ENCODE assay signal across 22 mouse cellular contexts in genomic region chr19:6240136-6240535, GRCm38 (mm10). TPM values are rescaled to one million over a fixed set of nuclear protein-coding genes. Genes with fewer than 3 reads are reported as not detected.
DNase-seq lines count a peak whose midpoint lies in the region; ATAC-seq and TF ChIP-seq lines count a peak whose summit lies in the region.
"Had no signal": no experiment of that assay in that cellular context is flagged by ENCODE, and none has a peak within 500 bp of the region (broad histone marks: within the 10 kb centered on the region; RNA-seq: fewer than 3 reads in every experiment).

No protein-coding gene starts in this region.

- no peak overlapping the region for H3K9ac ChIP-seq in stomach, postnatal 0 days (ENCODE audit: low read length)
- no peak overlapping the region for H3K9ac ChIP-seq in lung, postnatal 0 days (replicated peaks; ENCODE audit: low read depth)
- H3K9ac ChIP-seq: heart, embryonic 15.5 days; limb, embryonic 13.5 days; midbrain, embryonic 12.5 days had no signal

- H3K9me3 ChIP-seq in stomach, postnatal 0 days (ENCODE audit: control insufficient read depth, low read length) = no peaks in the 10 kb centered on the region
- no peaks in the 10 kb centered on the region for H3K9me3 ChIP-seq in lung, postnatal 0 days (ENCODE audit: low read length)
- H3K9me3 ChIP-seq: heart, embryonic 15.5 days; limb, embryonic 13.5 days; midbrain, embryonic 12.5 days had no signal

- no peak for ATAC-seq in stomach, postnatal 0 days (ENCODE audit: low FRiP score, low TSS enrichment)
- ATAC-seq in lung, postnatal 0 days = no peak
- ATAC-seq: forebrain, embryonic 14.5 days had no signal

- H3K4me3 ChIP-seq in bone marrow, adult 2 months (replicated peaks; ENCODE audit: control insufficient read depth, low read depth, low read length) = no peak overlapping the region
- H3K4me3 ChIP-seq in stomach, postnatal 0 days (ENCODE audit: low read depth, low read length) = no peak overlapping the region
- H3K4me3 ChIP-seq in lung, postnatal 0 days (ENCODE audit: low read depth, low read length) = no peak overlapping the region
- H3K4me3 ChIP-seq: left cerebral cortex, adult 2 months; midbrain, embryonic 12.5 days had no signal

- no peaks in the 10 kb centered on the region for H3K27me3 ChIP-seq in stomach, postnatal 0 days (ENCODE audit: control insufficient read depth, insufficient read depth, low read length)
- H3K27me3 ChIP-seq in lung, postnatal 0 days (replicated peaks; ENCODE audit: insufficient read depth, low read length) = no peaks in the 10 kb centered on the region
- H3K27me3 ChIP-seq: CH12.LX; heart, embryonic 15.5 days; limb, embryonic 13.5 days; midbrain, embryonic 12.5 days had no signal

- peak; percentile 24 for DNase-seq in spleen, adult 12 weeks (ENCODE audit: low spot score)
- no peak for DNase-seq in spleen, adult 18-20 months
- DNase-seq in liver = peak; percentile 81
- DNase-seq in stomach, postnatal 0 days (ENCODE audit: low spot score) = no peak
- DNase-seq in lung, postnatal 0 days (ENCODE audit: low spot score) = no peak
- no peak for DNase-seq in layer of hippocampus, adult 8-10 months (ENCODE audit: low spot score in 2 of 2)
- DNase-seq: cerebellum, postnatal 14 days; kidney, adult 2 months; lung, postnatal 14 days; right cerebral cortex, postnatal 14 days; thymus, postnatal 4 days had no signal

- 67% methylated on average over 1 of the region's 1 CpGs for WGBS in bone marrow, adult 2 months
- 39% methylated on average over 1 of the region's 1 CpGs for WGBS in stomach, postnatal 0 days
- WGBS in lung, postnatal 0 days = 39% methylated on average over 1 of the region's 1 CpGs

- peaks cover 2% of the 10 kb centered on the region; the same call in 1 of the 2 replicates for H3K4me1 ChIP-seq in bone marrow, adult 2 months (ENCODE audit: control insufficient read depth, insufficient read depth, low read length)
- peaks cover 3% of the 10 kb centered on the region; the same call in 1 of the 2 replicates for H3K4me1 ChIP-seq in stomach, postnatal 0 days (replicated peaks; ENCODE audit: control insufficient read depth, insufficient read depth)
- peaks cover 5% of the 10 kb centered on the region; the same call in 1 of the 2 replicates for H3K4me1 ChIP-seq in lung, postnatal 0 days (ENCODE audit: insufficient read depth, low read depth, low read length)

- peaks cover 3% of the 10 kb centered on the region; the same call in 1 of the 2 replicates for H3K36me3 ChIP-seq in stomach, postnatal 0 days (ENCODE audit: control insufficient read depth, insufficient read depth, low read length)
- H3K36me3 ChIP-seq in lung, postnatal 0 days (ENCODE audit: insufficient read depth, low read length) = no peaks in the 10 kb centered on the region

- H3K27ac ChIP-seq in bone marrow, adult 2 months (ENCODE audit: control insufficient read depth, insufficient read depth, low read depth, low read length, poor library complexity) = peak overlapping the region; percentile 78
- H3K27ac ChIP-seq in stomach, postnatal 0 days (replicated peaks) = 0 out of 2 replicates have a peak overlapping the region, but pooled peaks have one; percentile 18
- H3K27ac ChIP-seq in lung, postnatal 0 days (ENCODE audit: low read length) = no peak overlapping the region
- H3K27ac ChIP-seq: limb, embryonic 13.5 days had no signal

- no peak for TF ChIP-seq CTCF in bone marrow, adult 2 months (IDR thresholded peaks at IDR 0.05; ENCODE audit: control insufficient read depth, insufficient read depth, low read length)
- no peak for TF ChIP-seq CTCF in stomach, postnatal 0 days (IDR thresholded peaks at IDR 0.05; ENCODE audit: low read depth)
- no peak for TF ChIP-seq CTCF in lung, postnatal 0 days (IDR thresholded peaks at IDR 0.05)

- no peak for TF ChIP-seq POLR2A in bone marrow, adult 2 months (IDR thresholded peaks at IDR 0.05; ENCODE audit: borderline replicate concordance, control insufficient read depth, low read depth, low read length)

- H3K4me2 ChIP-seq in stomach, postnatal 0 days (replicated peaks; ENCODE audit: low read depth) = no peak overlapping the region
- no peak overlapping the region for H3K4me2 ChIP-seq in lung, postnatal 0 days (replicated peaks; ENCODE audit: low read depth, low read length)

- TF ChIP-seq EP300 in stomach, postnatal 0 days (optimal IDR thresholded peaks at IDR 0.05) = no peak
- no peak for TF ChIP-seq EP300 in lung, postnatal 0 days (IDR thresholded peaks at IDR 0.05)

RNA-seq across cellular contexts. Expression of gene Atg2a, which starts 1.3 kb away (rescaled TPM):
- polyA plus RNA-seq in bone marrow, adult 2 months (2011; ENCODE audit: insufficient read depth, insufficient read length, low replicate concordance, missing spikeins) = 17.0 and 36.4 TPM in 2 replicates
- 4.8 and 6.0 TPM in 2 replicates for polyA plus RNA-seq in stomach, postnatal 0 days (2015; fragmentation: Nextera tagmentation; extraction: Ambion mirVana)
- polyA plus RNA-seq in lung, postnatal 0 days (2015; fragmentation: Nextera tagmentation; extraction: Ambion mirVana) = 5.1 and 5.9 TPM in 2 replicates
- 10 to 100 TPM; 34.1 to 41.8 (median 37.1) TPM for total RNA-seq in layer of hippocampus, adult 8-10 months (2022)

RNA-seq across cellular contexts. Expression of gene Ppp2r5b, which starts 4.5 kb away (rescaled TPM):
- polyA plus RNA-seq in bone marrow, adult 2 months (2011; ENCODE audit: insufficient read depth, insufficient read length, low replicate concordance, missing spikeins) = 21.0 and 43.9 TPM in 2 replicates
- 14.7 and 15.0 TPM in 2 replicates for polyA plus RNA-seq in stomach, postnatal 0 days (2015; fragmentation: Nextera tagmentation; extraction: Ambion mirVana)
- 20.2 and 21.6 TPM in 2 replicates for polyA plus RNA-seq in lung, postnatal 0 days (2015; fragmentation: Nextera tagmentation; extraction: Ambion mirVana)
- total RNA-seq in layer of hippocampus, adult 8-10 months (2022) = 100 to 1,000 TPM; 126 to 136 (median 128) TPM

RNA-seq across cellular contexts. Expression of gene Gpha2, which starts 14.0 kb away (rescaled TPM):
- not detected in 2 replicates for polyA plus RNA-seq in bone marrow, adult 2 months (2011; ENCODE audit: insufficient read depth, insufficient read length, low replicate concordance, missing spikeins)
- polyA plus RNA-seq in stomach, postnatal 0 days (2015; fragmentation: Nextera tagmentation; extraction: Ambion mirVana) = 0.17 and 0.46 TPM in 2 replicates
- polyA plus RNA-seq in lung, postnatal 0 days (2015; fragmentation: Nextera tagmentation; extraction: Ambion mirVana) = 0.49 and 0.55 TPM in 2 replicates
- total RNA-seq in layer of hippocampus, adult 8-10 months (2022) = not detected
- total RNA-seq: CH12.LX; gastrocnemius, adult 18-20 months; left cerebral cortex, adult 2 months had no signal
- polyA plus RNA-seq: forebrain, embryonic 14.5 days; heart, embryonic 15.5 days had no signal

RNA-seq across cellular contexts. Expression of gene Ehd1, which starts 36.4 kb away (rescaled TPM):
- 40.0 and 63.1 TPM in 2 replicates for polyA plus RNA-seq in bone marrow, adult 2 months (2011; ENCODE audit: insufficient read depth, insufficient read length, low replicate concordance, missing spikeins)
- polyA plus RNA-seq in stomach, postnatal 0 days (2015; fragmentation: Nextera tagmentation; extraction: Ambion mirVana) = 62.0 and 63.8 TPM in 2 replicates
- polyA plus RNA-seq in lung, postnatal 0 days (2015; fragmentation: Nextera tagmentation; extraction: Ambion mirVana) = 115 and 119 TPM in 2 replicates
- total RNA-seq in layer of hippocampus, adult 8-10 months (2022) = 10 to 100 TPM; 59.1 to 76.4 (median 70.3) TPM

RNA-seq across cellular contexts. Expression of gene Majin, which starts 55.9 kb away (rescaled TPM):
- not detected in 2 replicates for polyA plus RNA-seq in bone marrow, adult 2 months (2011; ENCODE audit: insufficient read depth, insufficient read length, low replicate concordance, missing spikeins)
- polyA plus RNA-seq in stomach, postnatal 0 days (2015; fragmentation: Nextera tagmentation; extraction: Ambion mirVana) = 0.11 TPM in 1 of 2 replicates, not detected in the other
- polyA plus RNA-seq in lung, postnatal 0 days (2015; fragmentation: Nextera tagmentation; extraction: Ambion mirVana) = 0.10 TPM in 1 of 2 replicates, not detected in the other
- not detected for total RNA-seq in layer of hippocampus, adult 8-10 months (2022)
- total RNA-seq: CH12.LX; gastrocnemius, adult 18-20 months; left cerebral cortex, adult 2 months had no signal
- polyA plus RNA-seq: embryonic facial prominence, embryonic 11.5 days; forebrain, embryonic 14.5 days; heart, embryonic 15.5 days; hindbrain, embryonic 11.5 days; limb, embryonic 13.5 days; midbrain, embryonic 12.5 days; stomach, embryonic 14.5 days had no signal

Comparison
In these comparisons a context has a peak if more than half of its experiments do, and no peak if none do; other contexts are left out.
1. DNase-seq: peak in spleen, adult 12 weeks (single experiment) and liver (single experiment); none in spleen, adult 18-20 months (0 of 2), stomach, postnatal 0 days (single experiment), lung, postnatal 0 days (single experiment) and layer of hippocampus, adult 8-10 months (0 of 2).